Mouse (Mus musculus) erythroblast, embryonic 14.5 days (primary cell): Measurements from ENCODE around the gene B4galt7.

ENCODE experiments used
- GATA1 ChIP-seq: IDR thresholded peaks from 2 replicates; pipeline ENCODE4 v1.6.1; 2012; ENCODE audit warnings: low read length, inconsistent platforms, mixed read lengths
- TAL1 ChIP-seq: IDR thresholded peaks from 3 replicates; pipeline ENCODE4 v1.6.1; 2012; ENCODE audit warnings: low read length, inconsistent platforms, mixed read lengths

GRCm38 (mm10) chr13:55591961-55592490, 7.7 kb upstream of the B4galt7 start:
- TF ChIP-seq GATA1, result no peak
- TF ChIP-seq TAL1, result no peak
